Comparison of ENCODE assay signal across 9 mouse cellular contexts in genomic region chr13:23913791-23914306, GRCm38 (mm10). TPM values are rescaled to one million over a fixed set of nuclear protein-coding genes. Genes with fewer than 3 reads are reported as not detected.
DNase-seq lines count a peak whose midpoint lies in the region; ATAC-seq and TF ChIP-seq lines count a peak whose summit lies in the region.
"Had no signal": no experiment of that assay in that cellular context is flagged by ENCODE, and none has a peak within 500 bp of the region (broad histone marks: within the 10 kb centered on the region; RNA-seq: fewer than 3 reads in every experiment).

No protein-coding gene starts in this region.

- H3K27me3 ChIP-seq in kidney, postnatal 0 days (ENCODE audit: insufficient read depth, low read length), result no peaks in the 10 kb centered on the region

- H3K9me3 ChIP-seq in kidney, postnatal 0 days (replicated peaks; ENCODE audit: low read length), result no peaks in the 10 kb centered on the region

- no peak overlapping the region for H3K4me3 ChIP-seq in kidney, postnatal 0 days (replicated peaks; ENCODE audit: low read depth, low read length)

- peak; percentile 37 for DNase-seq in embryo, embryonic 10 days (ENCODE audit: low spot score)
- DNase-seq in embryo, embryonic 9.5 days (ENCODE audit: extremely low spot score), result no peak
- DNase-seq in heart, adult 8-10 months (ENCODE audit: low spot score), result peak; percentile 50
- peak; percentile 64 for DNase-seq in kidney, postnatal 0 days (ENCODE audit: low spot score)
- DNase-seq in retina, embryonic 14.5 days (ENCODE audit: low spot score), result peak; percentile 65
- no peak for DNase-seq in frontal cortex, adult 2 months (ENCODE audit: extremely low spot score in 1 of 2, low spot score in 1 of 2)
- DNase-seq in left cerebral cortex, adult 9 months (ENCODE audit: low spot score in 2 of 2), result no peak
- DNase-seq in frontal cortex, postnatal 10 days (ENCODE audit: low spot score in 2 of 2), result no peak

- H3K27ac ChIP-seq in kidney, postnatal 0 days, result peak overlapping the region; percentile 75

- H3K9ac ChIP-seq in kidney, postnatal 0 days (ENCODE audit: low read depth, low read length), result no peak overlapping the region

- 15% methylated on average over 6 of the region's 6 CpGs for WGBS in kidney, postnatal 0 days

- no peak for TF ChIP-seq CTCF in kidney, postnatal 0 days (IDR thresholded peaks at IDR 0.05; ENCODE audit: low read depth)

- peak; percentile 88 for ATAC-seq in kidney, postnatal 0 days (replicated peaks; ENCODE audit: low FRiP score, low read depth)

- peaks cover 17% of the 10 kb centered on the region for H3K4me1 ChIP-seq in kidney, postnatal 0 days (replicated peaks; ENCODE audit: insufficient read depth, low read length)

- no peak overlapping the region for H3K4me2 ChIP-seq in kidney, postnatal 0 days (ENCODE audit: low read length)

- H3K36me3 ChIP-seq in kidney, postnatal 0 days (ENCODE audit: insufficient read depth, low read length), result no peaks in the 10 kb centered on the region

RNA-seq across cellular contexts. Expression of gene Slc17a4, which starts 1.0 kb away (rescaled TPM):
- total RNA-seq in heart, adult 8-10 months (2022), result not detected
- 3.6 and 4.3 TPM in 2 replicates for polyA plus RNA-seq in kidney, postnatal 0 days (2015; fragmentation: Nextera tagmentation; extraction: Ambion mirVana)
- not detected in 2 replicates for polyA plus RNA-seq in frontal cortex, adult 2 months (2012; rRNA removed)
- total RNA-seq: layer of hippocampus, adult 8-10 months had no signal

RNA-seq across cellular contexts. Expression of gene Hist1h2ba, which starts 20.1 kb away (rescaled TPM):
- not detected for total RNA-seq in heart, adult 8-10 months (2022)
- not detected in 2 replicates for polyA plus RNA-seq in kidney, postnatal 0 days (2015; fragmentation: Nextera tagmentation; extraction: Ambion mirVana)
- not detected in 2 replicates for polyA plus RNA-seq in frontal cortex, adult 2 months (2012; rRNA removed)
- total RNA-seq: layer of hippocampus, adult 8-10 months had no signal

RNA-seq across cellular contexts. Expression of gene Hist1h2aa, which starts 20.4 kb away (rescaled TPM):
- total RNA-seq in heart, adult 8-10 months (2022), result not detected
- polyA plus RNA-seq in kidney, postnatal 0 days (2015; fragmentation: Nextera tagmentation; extraction: Ambion mirVana), result not detected in 2 replicates
- not detected in 2 replicates for polyA plus RNA-seq in frontal cortex, adult 2 months (2012; rRNA removed)
- total RNA-seq: layer of hippocampus, adult 8-10 months had no signal

RNA-seq across cellular contexts. Expression of gene Slc17a1, which starts 46.3 kb away (rescaled TPM):
- total RNA-seq in heart, adult 8-10 months (2022), result not detected
- polyA plus RNA-seq in kidney, postnatal 0 days (2015; fragmentation: Nextera tagmentation; extraction: Ambion mirVana), result 79.1 and 84.5 TPM in 2 replicates
- polyA plus RNA-seq in frontal cortex, adult 2 months (2012; rRNA removed), result not detected in 2 replicates
- total RNA-seq: layer of hippocampus, adult 8-10 months had no signal

Comparison
In these comparisons a context has a peak if more than half of its experiments do, and no peak if none do; other contexts are left out.
1. DNase-seq: peak in embryo, embryonic 10 days (single experiment), heart, adult 8-10 months (single experiment), kidney, postnatal 0 days (single experiment) and retina, embryonic 14.5 days (single experiment); none in embryo, embryonic 9.5 days (single experiment), frontal cortex, adult 2 months (0 of 2), left cerebral cortex, adult 9 months (0 of 2) and frontal cortex, postnatal 10 days (0 of 2).